Comparison of ENCODE assay signal across 8 mouse cellular contexts in the genomic region with DNA sequence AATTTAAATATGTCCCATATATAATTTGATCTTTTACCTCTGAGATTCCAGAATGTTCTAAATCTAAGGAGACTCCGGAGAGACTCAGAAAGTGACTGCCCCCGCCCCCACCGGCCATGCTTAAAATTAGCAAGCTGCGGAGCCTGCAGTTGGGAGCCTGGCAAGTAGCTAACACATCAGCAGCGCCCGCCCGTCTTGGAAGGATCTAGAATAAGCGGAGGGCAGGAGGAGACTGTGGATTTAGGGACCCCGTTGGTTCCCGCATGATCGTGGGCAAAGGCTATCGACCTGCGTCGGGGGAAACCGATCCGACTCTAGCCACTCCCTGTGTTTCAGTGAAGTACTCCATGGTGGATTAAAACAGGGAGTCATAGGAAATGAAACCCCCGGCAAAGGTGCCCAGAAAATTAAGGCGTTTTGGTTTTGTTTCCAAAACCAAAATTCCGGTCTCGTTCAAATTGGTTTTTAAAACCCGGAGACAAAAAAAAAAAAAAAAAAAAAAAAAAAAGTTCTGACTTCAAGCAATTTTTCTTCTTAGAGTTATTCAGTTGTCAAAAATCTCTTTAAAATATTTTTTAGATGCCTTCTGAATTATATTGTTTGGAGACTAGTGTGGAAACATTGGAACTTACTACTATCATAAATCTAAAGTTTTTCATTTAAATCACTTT. TPM values are rescaled to one million over a fixed set of nuclear protein-coding genes. Genes with fewer than 3 reads are reported as not detected.
DNase-seq lines count a peak whose midpoint lies in the region; ATAC-seq lines count a peak whose summit lies in the region.

No protein-coding gene starts in this region.

- no peaks in the 10 kb centered on the region for H3K36me3 ChIP-seq in embryonic facial prominence, embryonic 12.5 days
- no peaks in the 10 kb centered on the region for H3K36me3 ChIP-seq in intestine, embryonic 15.5 days
- no peaks in the 10 kb centered on the region for H3K36me3 ChIP-seq in neural tube, embryonic 11.5 days (ENCODE audit: control insufficient read depth, insufficient read depth, low read length)

- WGBS in embryonic facial prominence, embryonic 12.5 days = under 1% methylated on average over 21 of the region's 21 CpGs
- 2% methylated on average over 21 of the region's 21 CpGs for WGBS in intestine, embryonic 15.5 days
- WGBS in neural tube, embryonic 11.5 days = 1% methylated on average over 21 of the region's 21 CpGs

- H3K9ac ChIP-seq in embryonic facial prominence, embryonic 12.5 days = peak overlapping the region; percentile 40; the same call in 1 of the 2 replicates
- H3K9ac ChIP-seq in intestine, embryonic 15.5 days = no peak overlapping the region
- peak overlapping the region; percentile 40 for H3K9ac ChIP-seq in neural tube, embryonic 11.5 days (ENCODE audit: low read length)

- DNase-seq in left cerebral cortex, adult 18-20 months (ENCODE audit: low spot score in 2 of 2) = peak; percentile 33 to 44
- DNase-seq in left cerebral cortex, adult 8-10 months (ENCODE audit: low spot score in 2 of 2) = no peak
- DNase-seq in neural tube, embryonic 11.5 days (ENCODE audit: low spot score) = peak; percentile 58
- DNase-seq in adrenal gland, postnatal 4 days (ENCODE audit: low spot score in 2 of 2) = no peak
- DNase-seq in lung, postnatal 14 days = no peak
- DNase-seq in adrenal gland, adult 8-10 months = no peak

- no peaks in the 10 kb centered on the region for H3K9me3 ChIP-seq in embryonic facial prominence, embryonic 12.5 days
- no peaks in the 10 kb centered on the region for H3K9me3 ChIP-seq in intestine, embryonic 15.5 days
- no peaks in the 10 kb centered on the region for H3K9me3 ChIP-seq in neural tube, embryonic 11.5 days (ENCODE audit: control insufficient read depth, low read length)

- H3K4me1 ChIP-seq in embryonic facial prominence, embryonic 12.5 days = peaks cover 3% of the 10 kb centered on the region; the same call in 1 of the 2 replicates
- H3K4me1 ChIP-seq in intestine, embryonic 15.5 days (replicated peaks) = 0 out of 2 replicates have a peak, but pooled peaks cover 5% of the 10 kb centered on the region
- H3K4me1 ChIP-seq in neural tube, embryonic 11.5 days (ENCODE audit: control insufficient read depth, insufficient read depth, low read length) = peaks cover 15% of the 10 kb centered on the region

- peak overlapping the region; percentile 61 for H3K4me2 ChIP-seq in embryonic facial prominence, embryonic 12.5 days (replicated peaks)
- peak overlapping the region; percentile 50 for H3K4me2 ChIP-seq in intestine, embryonic 15.5 days (replicated peaks)
- H3K4me2 ChIP-seq in neural tube, embryonic 11.5 days (ENCODE audit: low read depth) = peak overlapping the region; percentile 54

- no peaks in the 10 kb centered on the region for H3K27me3 ChIP-seq in embryonic facial prominence, embryonic 12.5 days
- H3K27me3 ChIP-seq in intestine, embryonic 15.5 days (replicated peaks) = peaks cover 14% of the 10 kb centered on the region
- no peaks in the 10 kb centered on the region for H3K27me3 ChIP-seq in neural tube, embryonic 11.5 days (ENCODE audit: control insufficient read depth, insufficient read depth, low read length)

- ATAC-seq in embryonic facial prominence, embryonic 12.5 days (ENCODE audit: insufficient number of reproducible peaks, insufficient read depth, low FRiP score, low TSS enrichment) = no peak
- ATAC-seq in intestine, embryonic 15.5 days = no peak
- ATAC-seq in neural tube, embryonic 11.5 days (ENCODE audit: insufficient read depth, low FRiP score, low TSS enrichment) = no peak

- H3K27ac ChIP-seq in embryonic facial prominence, embryonic 12.5 days = no peak overlapping the region
- H3K27ac ChIP-seq in intestine, embryonic 15.5 days = no peak overlapping the region
- no peak overlapping the region for H3K27ac ChIP-seq in neural tube, embryonic 11.5 days (ENCODE audit: low read depth, low read length)

- H3K4me3 ChIP-seq in embryonic facial prominence, embryonic 12.5 days = peak overlapping the region; percentile 35
- peak overlapping the region; percentile 23; the same call in 1 of the 2 replicates for H3K4me3 ChIP-seq in intestine, embryonic 15.5 days (replicated peaks)
- H3K4me3 ChIP-seq in neural tube, embryonic 11.5 days (ENCODE audit: low read depth, low read length) = peak overlapping the region; percentile 25

RNA-seq across cellular contexts. Expression of a gene that starts 12.4 kb away (rescaled TPM):
- 1 to 10 TPM; 5.3 to 5.6 TPM for total RNA-seq in left cerebral cortex, adult 18-20 months (2021)
- total RNA-seq in left cerebral cortex, adult 8-10 months (2022) = 1 to 10 TPM; 5.8 to 7.8 (median 6.3) TPM
- 6.3 and 7.2 TPM in 2 replicates for polyA plus RNA-seq in embryonic facial prominence, embryonic 12.5 days (2016; fragmentation: Nextera tagmentation; extraction: Ambion mirVana)
- 0.92 and 1.2 TPM in 2 replicates for polyA plus RNA-seq in intestine, embryonic 15.5 days (2015; fragmentation: Nextera tagmentation; extraction: Ambion mirVana)
- 14.7 and 15.5 TPM in 2 replicates for polyA plus RNA-seq in neural tube, embryonic 11.5 days (2014; fragmentation: Nextera tagmentation; extraction: Ambion mirVana)
- under 1 TPM; 0.42 to 0.73 TPM for total RNA-seq in adrenal gland, postnatal 4 days (2021)
- total RNA-seq in adrenal gland, adult 8-10 months (2022) = under 1 TPM in 1 of 4 experiments, not detected in 3; 0.06 TPM

Comparison
In these comparisons a context has a peak if more than half of its experiments do, and no peak if none do; other contexts are left out.
1. DNase-seq: peak in left cerebral cortex, adult 18-20 months (2 of 2) and neural tube, embryonic 11.5 days (single experiment); none in left cerebral cortex, adult 8-10 months (0 of 2), adrenal gland, postnatal 4 days (0 of 2), lung, postnatal 14 days (single experiment) and adrenal gland, adult 8-10 months (single experiment).
2. Peak in every context shown above with its lines, with median percentiles within 50 percentile points of each other: H3K4me2 ChIP-seq and H3K4me3 ChIP-seq.